Mouse (Mus musculus) myocyte (in vitro differentiated cells): ENCODE measurements around the gene Rpgrip1l.

ENCODE experiments used
- CEBPB ChIP-seq: IDR thresholded peaks from 2 replicates; pipeline ENCODE4 v1.6.1; 2011; ENCODE audit warnings: mild to moderate bottlenecking, moderate library complexity; ENCODE audit not compliant: poor library complexity, insufficient read depth, severe bottlenecking
- E2F4 ChIP-seq: IDR thresholded peaks from one replicate; pipeline ENCODE4 v1.6.1; 2011; ENCODE audit warnings: mild to moderate bottlenecking, control low read depth, moderate library complexity; ENCODE audit not compliant: insufficient read depth
- MAX ChIP-seq: IDR thresholded peaks from one replicate; pipeline ENCODE4 v1.6.1; 2011; ENCODE audit warnings: low read depth, mild to moderate bottlenecking, control low read depth
- MYOD1 ChIP-seq, 3 experiments: IDR thresholded peaks; one replicate each; pipeline ENCODE4 v1.6.1; 2011; ENCODE audit warnings: control low read depth in 2 of 3, low read depth in 2 of 3, mild to moderate bottlenecking in 2 of 3, moderate library complexity in 1 of 3; ENCODE audit not compliant: insufficient read length in 2 of 3, control insufficient read depth in 1 of 3
- POLR2A ChIP-seq: IDR thresholded peaks from one replicate; pipeline ENCODE4 v1.6.1; 2011; ENCODE audit warnings: low read depth, mild to moderate bottlenecking, control low read depth, moderate library complexity; ENCODE audit not compliant: insufficient read length
- POLR2AphosphoS2 ChIP-seq: IDR thresholded peaks from one replicate; pipeline ENCODE4 v1.6.1; 2011; ENCODE audit warnings: low read depth, control low read depth; ENCODE audit not compliant: insufficient read length
- REST ChIP-seq: IDR thresholded peaks from one replicate; pipeline ENCODE4 v1.6.1; 2011; ENCODE audit warnings: mild to moderate bottlenecking, control low read depth, moderate library complexity; ENCODE audit not compliant: insufficient read depth, insufficient read length
- SRF ChIP-seq: IDR thresholded peaks from one replicate; pipeline ENCODE4 v1.6.1; 2011; ENCODE audit warnings: low read depth; ENCODE audit not compliant: control insufficient read depth, insufficient read length
- TCF12 ChIP-seq: IDR thresholded peaks from one replicate; pipeline ENCODE4 v1.6.1; 2011; ENCODE audit warnings: mild to moderate bottlenecking, control low read depth; ENCODE audit not compliant: poor library complexity, insufficient read depth, severe bottlenecking
- USF1 ChIP-seq: IDR thresholded peaks from one replicate; pipeline ENCODE4 v1.6.1; 2011; ENCODE audit warnings: low read depth, mild to moderate bottlenecking, control low read depth, moderate library complexity

DNA sequence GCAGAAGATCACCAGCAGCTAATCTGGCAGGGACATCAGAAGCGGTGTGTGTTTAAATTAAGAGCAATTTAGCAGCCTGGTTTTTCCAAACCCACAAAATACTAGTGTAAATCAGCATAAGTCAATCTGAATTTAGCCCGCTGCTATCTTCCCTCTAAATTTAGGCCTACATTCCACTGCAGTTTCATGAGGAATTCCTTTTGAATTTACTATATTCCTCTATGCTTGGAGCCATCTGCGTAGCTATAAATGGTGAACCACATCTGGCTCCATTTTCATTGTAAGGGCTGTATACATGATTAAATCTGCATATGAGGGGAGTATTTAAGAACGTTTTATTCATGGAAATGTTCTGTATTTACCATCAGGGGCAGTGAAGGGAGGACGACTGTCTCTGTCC is 30.4 kb downstream of the Rpgrip1l start:
- TF ChIP-seq MAX (no peak), POLR2A (no peak), E2F4 (no peak), POLR2AphosphoS2 (no peak), CEBPB (no peak), TCF12 (no peak), SRF (no peak), USF1 (no peak), REST (no peak), MYOD1 (IDR thresholded peaks at IDR 0.05; ENCODE audit: control insufficient read depth in 1 of 3, insufficient read length in 2 of 3, low read depth in 2 of 3) (no peak)
